Mouse (Mus musculus) adrenal gland, adult (tissue): ENCODE data around the gene Rab37.

Experiments
- DNase-seq, 2 experiments: peaks; one replicate each; pipeline ENCODE4 v3.0.0; 2022 to 2023; ENCODE audit warnings: low spot score in 1 of 2; ENCODE audit not compliant: inconsistent age in 2 of 2

Gene Rab37

GRCm38 (mm10) chr11:115164341-115164975 is 73.2 kb downstream of the Rab37 start:
- no peak for DNase-seq

- DNase-seq, result peak; percentile 83 to 90
Observed at GRCm38 (mm10) chr11:115164976-115165374, 73.7 kb downstream of the Rab37 start.

- peak in 1 of 2 experiments; percentile 25 for DNase-seq
Observed at GRCm38 (mm10) chr11:115166776-115167175, 75.5 kb downstream of the Rab37 start.

GRCm38 (mm10) chr11:115167631-115168249 is 76.5 kb downstream of the Rab37 start:
- peak in 1 of 2 experiments; percentile 19 for DNase-seq

- peak in 1 of 2 experiments; percentile 25 for DNase-seq
Observed at GRCm38 (mm10) chr11:115169430-115169829, 78.2 kb downstream of the Rab37 start.

- no peak for DNase-seq
Observed at GRCm38 (mm10) chr11:115171125-115171524, 79.9 kb downstream of the Rab37 start.

- peak in 1 of 2 experiments; percentile 63 for DNase-seq
Observed at GRCm38 (mm10) chr11:115172825-115173287, 81.6 kb downstream of the Rab37 start.

GRCm38 (mm10) chr11:115173549-115174339 is 82.5 kb downstream of the Rab37 start:
- no peak for DNase-seq

- no peak for DNase-seq
Observed at GRCm38 (mm10) chr11:115176399-115177190, 85.4 kb downstream of the Rab37 start.

GRCm38 (mm10) chr11:115177559-115178195 is 86.4 kb downstream of the Rab37 start:
- DNase-seq, result peak; percentile 47 to 78

GRCm38 (mm10) chr11:115178766-115179165 is 87.5 kb downstream of the Rab37 start:
- DNase-seq, result no peak

GRCm38 (mm10) chr11:115179191-115179590 is 88.0 kb downstream of the Rab37 start:
- no peak for DNase-seq

GRCm38 (mm10) chr11:115179881-115180280 is 88.7 kb downstream of the Rab37 start:
- peak in 1 of 2 experiments; percentile 60 for DNase-seq

GRCm38 (mm10) chr11:115181913-115182638 is 90.8 kb downstream of the Rab37 start:
- DNase-seq, result peak; percentile 80 to 94

- no peak for DNase-seq
Observed at GRCm38 (mm10) chr11:115184973-115185372, 93.7 kb downstream of the Rab37 start.

GRCm38 (mm10) chr11:115187224-115187639 is 96.0 kb downstream of the Rab37 start, which contains the start of gene Tmem104:
TSS of gene Tmem104 (plus strand) at chr11:115187487.
- DNase-seq, result peak; percentile 100

GRCm38 (mm10) chr11:115187693-115188092 is 96.5 kb downstream of the Rab37 start, which contains the start of gene Nat9:
TSS of gene Nat9 (minus strand) at chr11:115187859.
- DNase-seq, result no peak

- peak in 1 of 2 experiments; percentile 48 for DNase-seq
Observed at GRCm38 (mm10) chr11:115188539-115189231, 97.5 kb downstream of the Rab37 start.

GRCm38 (mm10) chr11:115189304-115189703 is 98.1 kb downstream of the Rab37 start:
- no peak for DNase-seq
